Mouse (Mus musculus) CD8-positive naive resting alpha-beta T cell, adult 2 months (primary cell): ENCODE measurements around the gene Fasl.

Experiments
- DNase-seq, 2 experiments: peaks; one replicate each; pipeline ENCODE4 v3.0.0; 2022; ENCODE audit warnings: low read depth in 2 of 2, low spot score in 2 of 2

Gene Fasl

DNA sequence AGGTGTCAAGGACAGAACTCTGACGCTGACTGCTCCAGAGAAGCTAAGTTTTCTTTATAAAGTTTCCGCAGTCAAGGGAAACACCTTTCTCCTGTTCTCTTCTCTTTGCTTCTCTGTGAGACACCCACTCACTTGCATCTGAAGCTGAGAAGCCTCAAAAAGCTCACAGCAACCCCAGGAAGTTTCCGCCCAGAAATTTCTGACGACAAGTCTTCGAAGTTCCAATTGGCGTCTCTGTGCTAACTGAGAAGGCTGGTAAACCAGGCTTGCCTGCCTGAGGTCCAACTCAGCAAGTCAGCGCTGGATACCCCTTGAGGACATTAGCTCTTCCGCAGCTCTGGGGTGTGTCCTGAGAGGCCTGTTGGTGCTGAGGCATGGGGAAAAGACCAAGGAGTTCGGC lies at the start of gene Fasl:
Fasl (minus strand) TSS at position 157 of the 400 bp plus-strand sequence.
- peak; percentile 66 to 73 for DNase-seq

DNA sequence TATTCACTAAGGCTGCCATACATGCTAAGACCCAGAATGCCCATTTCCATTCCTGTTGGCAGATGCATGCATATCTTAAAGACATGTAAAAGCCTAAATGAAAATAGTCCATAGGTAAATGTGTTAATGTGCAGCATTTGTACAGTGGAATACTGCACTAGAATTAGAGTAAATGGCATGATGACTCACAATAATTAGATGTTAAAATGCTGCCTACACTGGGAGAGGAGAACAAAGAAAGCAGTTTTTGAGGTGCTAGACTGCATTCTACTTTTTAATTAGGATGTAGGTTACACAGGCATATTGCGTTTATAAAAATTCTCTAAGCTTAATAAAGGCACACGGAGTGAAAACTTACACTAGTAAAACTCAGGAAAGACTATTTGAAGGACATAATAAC lies 38.4 kb upstream of the Fasl start:
- DNase-seq: no peak

DNA sequence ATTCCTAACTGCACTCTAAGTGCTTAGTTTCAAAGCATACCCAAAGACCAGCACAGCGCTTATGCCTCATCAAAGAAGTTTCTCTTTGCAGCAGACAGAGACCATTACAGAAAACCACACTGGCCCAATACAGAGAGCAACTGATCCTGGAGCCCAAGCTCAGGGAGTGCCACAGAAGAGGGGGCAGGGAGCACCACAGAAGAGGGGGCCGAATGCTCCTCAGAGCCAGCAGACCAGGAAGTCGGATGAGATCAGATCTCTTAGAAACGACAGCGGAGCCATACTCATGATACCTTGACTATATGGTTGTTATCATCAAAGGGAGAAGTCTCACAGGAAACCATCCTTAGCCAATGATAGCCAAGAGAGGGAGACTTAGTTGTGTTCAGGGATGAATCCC lies 21.1 kb upstream of the Fasl start:
- DNase-seq: peak in 1 of 2 experiments; percentile 37

DNA sequence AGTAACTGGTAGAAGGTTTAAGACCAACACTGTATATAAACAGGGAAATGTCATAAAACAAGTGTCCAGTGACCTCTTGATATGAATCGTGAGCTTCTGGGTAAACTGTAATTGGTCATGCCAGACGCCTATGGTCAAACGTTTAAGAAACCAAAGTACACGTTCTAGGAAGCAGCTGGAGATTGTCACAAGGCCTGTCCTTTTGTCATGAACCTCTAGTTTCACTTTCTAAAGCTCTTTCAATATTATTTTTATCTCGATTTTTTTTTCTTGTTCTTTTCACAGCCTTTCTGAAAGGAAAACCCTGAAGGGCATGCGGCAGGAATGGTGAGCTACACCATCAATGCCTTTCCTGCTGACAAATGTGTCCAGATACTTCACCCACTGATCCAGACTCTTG lies 20.7 kb upstream of the Fasl start:
- DNase-seq: no peak

DNA sequence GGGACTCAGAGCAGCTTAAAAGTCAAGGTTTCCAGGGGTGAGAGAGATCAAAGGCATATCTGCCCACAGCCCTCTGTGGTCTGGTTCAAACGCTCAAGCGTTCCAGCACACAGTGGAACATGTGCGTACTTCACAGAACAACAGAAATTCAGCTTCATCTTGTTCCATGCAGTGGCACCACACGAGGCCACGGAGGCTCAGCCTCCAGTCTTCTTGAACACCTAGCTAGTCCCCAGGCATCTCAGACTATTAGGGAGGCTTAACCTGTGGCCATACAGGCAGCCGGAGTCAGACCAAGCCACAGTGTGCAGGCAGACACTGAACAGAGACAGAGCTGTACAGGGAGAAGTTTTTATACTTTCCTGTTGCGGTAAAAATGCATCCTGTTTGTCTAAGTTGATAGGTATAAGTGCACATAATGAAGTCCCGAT lies 16.3 kb upstream of the Fasl start:
- DNase-seq: peak; percentile 48 to 68

- no peak for DNase-seq
Measured at GRCm38 (mm10) chr1:161801321-161801720, 13.0 kb upstream of the Fasl start.

GRCm38 (mm10) chr1:161800256-161800655 lies 12.0 kb upstream of the Fasl start:
- DNase-seq: no peak

DNA sequence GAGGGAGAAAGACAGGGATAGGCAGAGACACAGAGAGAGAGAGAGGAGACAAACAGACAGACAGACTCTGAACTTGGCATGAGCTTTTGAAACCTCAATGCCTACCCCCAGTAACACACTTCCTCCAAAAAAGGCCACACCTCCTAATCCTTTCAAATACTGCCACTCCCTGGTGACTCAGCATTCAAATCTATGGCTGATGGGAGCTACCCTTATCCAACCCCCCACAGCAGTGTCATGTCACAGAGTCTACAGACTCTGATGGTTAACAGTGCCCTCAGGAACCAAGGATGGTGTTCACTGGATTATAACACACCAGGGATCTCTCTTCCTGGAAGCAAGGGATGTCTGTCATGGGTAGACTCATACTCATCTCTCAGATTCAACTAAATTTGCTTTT lies 11.5 kb upstream of the Fasl start:
- DNase-seq: no peak

GRCm38 (mm10) chr1:161798866-161799265 lies 10.6 kb upstream of the Fasl start:
- DNase-seq: peak in 1 of 2 experiments; percentile 37

DNA sequence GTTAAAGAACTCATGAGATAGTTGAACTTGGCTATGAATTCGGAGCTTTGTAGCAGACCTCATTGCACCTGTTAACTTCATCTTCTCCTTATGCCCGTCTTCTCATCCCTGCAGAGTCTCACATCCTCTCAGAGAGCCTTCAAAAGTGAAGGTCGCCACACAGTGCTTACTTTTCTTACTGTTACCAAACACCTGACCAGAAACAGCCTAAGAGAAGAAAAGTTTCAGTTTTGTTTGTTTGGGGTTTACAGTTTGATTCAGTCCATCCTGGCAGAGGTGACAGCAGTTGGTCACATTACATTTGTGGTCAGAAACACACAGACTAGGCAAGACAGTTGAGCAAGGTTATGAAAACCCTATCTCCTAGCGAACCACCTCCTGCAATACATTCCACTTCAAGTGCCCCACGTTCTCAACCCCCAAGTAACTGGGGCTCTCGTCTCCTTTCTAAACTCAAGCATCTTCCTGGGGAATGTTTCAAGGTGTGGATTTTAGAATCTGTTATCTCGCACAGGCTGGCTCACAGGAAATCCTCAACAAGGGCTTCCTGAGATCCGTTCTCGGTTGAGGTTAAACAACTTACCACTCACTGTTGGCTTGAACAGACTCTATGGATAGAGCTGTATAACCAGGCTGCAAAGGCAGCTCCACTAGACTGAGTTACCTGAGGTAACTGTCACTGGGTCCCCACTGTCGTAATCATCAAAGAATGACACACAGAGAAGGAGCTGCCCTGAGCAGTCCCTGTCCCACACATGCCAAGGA lies 6.3 kb upstream of the Fasl start:
- peak in 1 of 2 experiments; percentile 28 for DNase-seq

DNA sequence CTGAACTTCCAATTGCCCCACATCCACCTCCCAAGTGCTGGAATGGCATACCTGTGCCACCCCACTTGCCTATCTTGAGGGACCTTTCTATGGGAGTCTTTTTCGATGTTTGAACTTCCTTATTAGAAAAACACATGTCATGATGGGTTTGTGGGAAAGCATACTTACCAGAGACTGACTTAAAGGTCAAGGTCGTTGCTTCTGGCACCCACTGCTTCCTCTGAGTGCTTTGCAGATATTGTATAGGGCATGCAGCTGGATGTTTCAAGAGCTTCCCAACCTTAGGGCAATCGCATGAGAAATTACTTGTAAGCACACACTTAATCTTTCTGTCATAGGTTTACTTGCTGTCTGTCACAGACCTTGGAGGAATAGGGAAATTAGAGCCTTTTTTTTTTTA lies 5.0 kb upstream of the Fasl start:
- no peak for DNase-seq

GRCm38 (mm10) chr1:161792687-161792969 lies 4.3 kb upstream of the Fasl start:
- DNase-seq: no peak

DNA sequence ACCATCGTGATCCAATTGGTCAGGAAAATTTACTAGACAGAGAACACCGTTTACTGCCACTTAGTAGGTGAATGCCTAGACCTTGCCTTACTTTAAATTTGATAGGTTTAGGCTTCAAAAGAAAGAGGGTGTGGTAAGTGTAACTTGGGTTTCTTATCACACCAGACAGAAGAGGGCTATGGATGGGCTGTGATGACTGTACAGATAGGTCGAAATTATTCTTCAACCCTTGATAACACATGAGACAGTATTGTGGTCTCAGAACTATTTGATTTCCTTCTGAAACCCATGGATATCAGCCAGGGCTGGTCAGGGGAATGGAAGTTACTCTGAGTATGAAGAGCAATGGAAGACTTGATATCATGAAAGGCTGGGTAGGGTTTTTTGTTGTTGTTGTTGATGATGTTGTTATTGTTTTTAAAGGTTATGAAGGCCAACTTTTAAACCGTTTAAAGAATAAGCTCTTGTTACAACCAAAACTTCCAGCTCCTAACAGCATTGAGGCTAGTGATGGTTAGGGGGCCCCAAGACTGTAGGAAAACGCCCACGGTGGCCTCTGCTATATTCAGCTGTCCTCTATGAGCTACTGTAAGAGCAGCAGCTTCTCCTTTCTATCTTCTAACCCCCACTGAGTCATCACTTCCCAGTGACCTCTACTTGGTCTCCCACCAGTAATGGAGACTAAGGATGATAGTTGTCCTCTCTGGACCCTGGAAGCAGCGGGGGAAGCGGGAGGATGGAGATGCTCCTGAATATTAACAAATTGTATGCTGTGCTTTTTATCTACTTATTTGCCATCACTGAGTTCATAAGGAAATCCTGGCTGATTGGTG lies 3.8 kb upstream of the Fasl start:
- DNase-seq: no peak

- no peak for DNase-seq
Measured at GRCm38 (mm10) chr1:161782725-161783124, 5.6 kb downstream of the Fasl start.

DNA sequence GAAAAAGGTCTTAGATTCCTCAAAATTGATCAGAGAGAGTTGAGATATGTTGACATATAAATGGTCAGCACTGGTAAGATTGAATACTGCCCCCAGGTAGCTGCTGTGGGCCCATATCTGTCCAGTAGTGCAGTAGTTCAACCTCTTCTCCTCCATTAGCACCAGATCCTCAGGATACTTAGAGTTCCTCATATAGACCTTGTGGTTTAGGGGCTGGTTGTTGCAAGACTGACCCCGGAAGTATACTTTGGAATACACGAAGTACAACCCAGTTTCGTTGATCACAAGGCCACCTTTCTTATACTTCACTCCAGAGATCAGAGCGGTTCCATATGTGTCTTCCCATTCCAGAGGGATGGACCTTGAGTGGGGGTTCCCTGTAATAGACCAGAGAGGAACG lies 6.7 kb downstream of the Fasl start:
- no peak for DNase-seq

DNA sequence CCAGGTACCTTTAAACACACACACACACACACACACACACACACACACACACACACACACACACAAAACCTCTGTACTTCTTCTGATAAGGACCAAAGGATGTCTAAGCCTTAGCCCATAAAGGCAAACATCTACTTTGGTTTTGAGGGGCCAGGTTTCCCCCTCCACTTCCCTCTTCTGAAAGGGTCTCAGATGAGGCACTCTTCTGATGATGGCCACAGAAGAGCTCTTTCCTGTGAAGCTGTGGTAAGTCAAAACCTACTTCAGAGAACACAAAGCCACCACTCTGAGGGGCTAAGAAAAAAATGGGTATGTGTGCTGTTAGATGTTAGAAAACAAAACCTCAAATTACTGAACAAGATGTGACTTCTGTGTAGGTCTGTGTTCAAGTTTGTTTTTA lies 9.2 kb downstream of the Fasl start:
- DNase-seq: peak; percentile 78 to 83

GRCm38 (mm10) chr1:161775151-161775550 lies 13.1 kb downstream of the Fasl start:
- peak; percentile 44 to 60 for DNase-seq

DNA sequence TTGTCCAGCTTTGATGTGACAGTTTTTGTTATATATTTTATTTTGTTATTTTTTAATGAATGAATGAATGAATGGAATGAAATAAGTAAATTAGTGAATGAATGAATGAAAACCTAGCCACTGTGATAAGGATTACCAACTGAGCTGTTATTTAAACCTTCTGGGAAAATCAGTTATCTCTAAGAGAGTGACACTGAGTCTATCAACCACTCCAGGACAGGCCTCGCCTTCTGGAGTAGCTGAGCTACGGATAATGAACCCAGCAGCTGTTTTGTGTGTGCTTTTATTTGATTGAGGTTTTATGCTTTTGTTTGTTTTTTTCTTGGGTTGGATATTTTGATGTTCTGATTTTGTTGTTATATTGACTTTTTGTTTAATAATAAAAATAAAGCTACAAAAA lies 17.0 kb downstream of the Fasl start:
- no peak for DNase-seq

- no peak for DNase-seq
Measured at GRCm38 (mm10) chr1:161769329-161769728, 19.0 kb downstream of the Fasl start.

DNA sequence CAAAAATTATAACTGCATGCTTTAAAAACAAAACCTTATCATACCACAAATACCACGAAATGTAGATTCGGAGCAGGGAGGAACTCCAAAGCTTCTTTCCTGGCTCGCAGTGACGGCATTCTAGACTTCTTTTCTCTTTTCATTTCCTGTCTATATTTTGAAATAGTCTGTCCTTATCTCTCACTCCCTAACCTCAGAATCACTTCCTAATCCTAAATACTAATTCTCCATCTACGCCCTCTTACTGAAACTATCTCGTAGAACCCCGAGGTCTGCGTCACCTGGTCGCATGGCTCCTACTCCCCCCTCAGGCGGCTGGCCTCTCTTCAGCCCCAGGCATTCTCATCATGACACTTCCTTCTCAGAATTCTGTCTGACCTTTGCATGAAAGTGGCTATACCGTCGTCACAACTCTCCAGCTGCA lies 21.2 kb downstream of the Fasl start:
- peak; percentile 53 to 63 for DNase-seq

DNA sequence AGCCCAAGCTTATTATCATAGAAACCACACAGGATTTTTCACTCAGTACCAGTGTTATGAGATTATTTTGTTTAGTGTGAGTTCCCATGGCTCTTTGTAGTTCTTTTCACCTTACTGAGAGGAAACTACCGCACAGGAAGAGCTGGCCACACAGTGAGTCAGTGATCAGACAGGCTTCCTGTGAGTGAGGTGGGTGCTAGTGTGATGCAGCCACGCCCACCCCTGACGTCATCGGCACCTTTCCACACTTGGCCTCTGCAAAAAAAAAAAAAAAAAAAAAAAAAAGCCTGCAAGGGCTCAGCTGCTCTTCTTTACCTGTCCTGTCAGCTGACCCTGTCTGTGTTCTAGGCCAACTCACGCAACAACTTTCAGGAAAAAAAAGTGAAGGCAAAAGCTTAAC lies 21.6 kb downstream of the Fasl start:
- DNase-seq: peak; percentile 84 to 90

- peak; percentile 83 to 84 for DNase-seq
Measured at GRCm38 (mm10) chr1:161765932-161766331, 22.4 kb downstream of the Fasl start.
